Mouse (Mus musculus): ENCODE data around the gene Tm4sf5.

The Tm4sf5 gene

DNA sequence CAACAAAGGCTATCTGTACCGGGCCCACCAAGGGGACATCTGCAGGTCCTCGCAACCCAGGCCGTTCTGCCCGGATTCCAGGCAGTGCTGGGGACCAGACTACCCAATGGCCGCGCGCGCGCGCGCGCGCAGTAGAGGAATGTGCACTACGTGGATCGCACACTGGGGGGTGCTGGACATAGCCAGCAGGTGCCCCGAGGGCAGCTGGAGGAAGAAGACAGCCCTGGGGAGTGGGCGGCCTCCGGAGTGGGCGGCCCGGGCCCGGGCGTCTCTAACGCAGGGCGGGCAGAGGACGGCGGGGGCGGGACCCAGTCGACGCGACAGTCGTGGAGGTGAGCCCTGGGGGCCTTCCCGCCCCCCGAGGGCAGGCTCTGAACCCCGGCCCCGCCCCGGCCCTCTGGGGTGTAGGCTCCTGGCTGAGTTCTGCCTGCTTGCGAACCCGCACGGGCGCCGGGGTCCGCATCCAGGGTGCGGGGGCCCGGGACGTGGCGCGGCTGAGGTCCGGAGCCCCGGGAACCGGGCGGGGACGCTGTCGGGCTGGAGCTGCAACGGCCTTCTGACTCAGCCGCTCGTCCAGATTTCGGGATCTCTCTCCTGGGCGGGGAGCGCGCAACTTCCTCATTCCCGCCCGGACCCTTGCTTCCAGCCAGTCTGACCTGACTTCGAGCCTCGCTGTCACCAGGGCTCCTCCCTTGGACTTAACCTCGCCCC, 35.0 kb downstream of the Tm4sf5 start, which contains the start of gene Pld2:
Pld2 (plus strand) TSS at position 188 of the 711 bp plus-strand sequence.
- in situ Hi-C loops (cut with MboI, MseI): loop anchor here (5.0 kb wide), 2 partner anchors 67 to 72 kb away; no protein-coding TSS in a partner anchor

DNA sequence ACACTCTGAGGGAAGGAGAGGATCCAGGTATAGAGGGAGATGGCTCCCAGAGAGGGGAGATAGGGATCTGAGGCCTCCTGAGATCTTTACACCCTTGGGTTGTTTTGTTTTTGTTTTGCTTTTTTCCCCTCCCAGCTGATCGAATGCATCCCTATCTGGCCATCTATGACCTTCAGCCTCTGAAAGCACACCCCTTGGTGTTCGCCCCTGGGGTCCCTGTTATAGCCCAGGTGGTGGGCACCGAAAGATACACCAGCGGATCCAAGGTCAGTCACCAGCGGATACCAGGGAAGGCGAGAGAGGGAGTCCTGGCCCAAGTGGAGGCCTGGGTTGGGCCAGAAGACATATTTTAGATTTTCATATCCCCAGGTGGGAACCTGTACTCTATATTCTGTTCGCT, 35.9 kb downstream of the Tm4sf5 start:
- in situ Hi-C loops (cut with MboI, MseI): loop anchor here (5.0 kb wide), 2 partner anchors 66 to 71 kb away; no protein-coding TSS in a partner anchor

DNA sequence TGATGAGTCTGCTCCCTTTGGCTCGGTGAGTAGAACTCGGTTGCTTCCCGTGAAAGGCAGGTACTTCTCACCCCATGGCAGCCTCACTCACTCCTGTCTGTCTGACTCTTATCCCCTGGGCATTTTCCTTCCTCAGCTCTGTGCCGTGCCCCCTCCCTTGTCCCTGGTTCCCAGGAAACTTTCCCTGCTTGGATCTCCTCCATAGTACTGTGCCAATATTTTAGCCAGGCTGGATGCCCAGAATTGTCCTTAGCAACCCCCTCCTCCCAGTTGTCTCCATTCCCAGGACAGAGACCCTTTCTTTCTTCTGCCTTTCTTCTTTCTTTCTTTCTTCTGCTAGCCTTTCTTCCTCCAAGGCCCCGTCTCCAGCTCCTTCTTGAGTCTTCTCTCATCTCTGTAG, 36.4 kb downstream of the Tm4sf5 start:
- in situ Hi-C loops (cut with MboI, MseI): loop anchor here (5.0 kb wide), 2 partner anchors 66 to 71 kb away; no protein-coding TSS in a partner anchor

DNA sequence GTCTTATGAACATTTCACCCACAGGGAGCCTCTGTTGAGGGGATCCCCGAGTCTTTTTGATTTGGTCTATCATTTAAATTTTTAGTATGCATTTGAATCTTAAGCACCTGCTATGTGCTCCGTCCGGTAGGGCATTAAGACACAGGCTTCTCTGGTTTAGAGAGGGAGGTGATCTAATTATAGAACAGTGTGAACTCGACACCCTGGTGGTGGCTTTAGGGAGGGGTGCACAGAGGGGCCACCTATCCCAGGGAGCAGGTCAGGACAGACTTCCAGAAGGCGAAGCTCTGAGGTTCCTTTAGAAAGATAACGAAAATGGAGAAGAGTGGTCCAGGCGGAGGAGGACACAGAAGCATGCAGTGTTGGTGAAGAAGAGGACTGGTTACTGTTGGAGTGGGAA, 39.5 kb downstream of the Tm4sf5 start:
- in situ Hi-C loops (cut with MboI, MseI): loop anchor here (5.0 kb wide), 2 partner anchors 63 to 68 kb away; no protein-coding TSS in a partner anchor

DNA sequence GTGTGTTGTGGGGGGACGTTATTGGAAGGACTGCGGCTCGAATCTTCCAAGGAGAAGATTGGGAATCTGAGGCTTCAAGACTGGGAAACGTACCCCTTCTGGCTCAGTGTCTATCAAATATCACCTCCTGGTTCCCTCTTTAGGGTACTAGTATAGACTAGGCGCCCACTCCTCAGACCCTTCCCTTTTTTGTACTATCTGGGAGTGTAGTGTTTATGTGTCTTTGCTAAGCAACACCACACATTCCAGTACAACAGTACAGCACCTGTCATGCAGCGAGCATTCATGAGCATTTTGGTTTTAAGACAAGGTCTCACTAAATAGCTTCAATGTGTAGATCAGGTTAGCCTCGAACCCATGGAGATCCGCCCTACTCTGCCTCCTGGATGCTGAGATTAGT, 46.5 kb downstream of the Tm4sf5 start:
- in situ Hi-C loops (cut with MboI, MseI): loop anchor here in 1 of 2 experiments (10.0 kb wide), 1 partner anchor 1653 kb away; the partner anchor contains the start of genes 4933427D14Rik, Gm43951 and Txndc17

DNA sequence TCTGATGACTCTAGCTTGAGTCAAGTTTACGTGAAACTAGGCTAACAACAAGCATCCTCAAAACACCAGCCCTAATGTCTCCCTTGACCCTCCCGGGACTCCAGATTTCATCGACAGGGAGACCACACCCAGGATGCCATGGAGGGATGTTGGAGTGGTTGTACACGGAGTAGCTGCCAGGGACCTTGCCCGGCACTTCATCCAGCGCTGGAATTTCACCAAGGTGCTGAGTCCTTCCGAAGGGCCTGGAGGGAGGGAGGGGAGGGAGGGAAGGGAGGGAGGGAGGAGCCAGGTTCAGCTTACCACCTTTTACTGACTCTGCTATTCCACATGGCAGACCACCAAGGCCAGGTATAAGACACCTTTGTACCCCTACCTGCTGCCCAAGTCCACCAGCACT, 48.9 kb downstream of the Tm4sf5 start:
- in situ Hi-C loops (cut with MboI, MseI): loop anchor here in 1 of 2 experiments (10.0 kb wide), 1 partner anchor 1651 kb away; the partner anchor contains the start of genes 4933427D14Rik, Gm43951 and Txndc17

DNA sequence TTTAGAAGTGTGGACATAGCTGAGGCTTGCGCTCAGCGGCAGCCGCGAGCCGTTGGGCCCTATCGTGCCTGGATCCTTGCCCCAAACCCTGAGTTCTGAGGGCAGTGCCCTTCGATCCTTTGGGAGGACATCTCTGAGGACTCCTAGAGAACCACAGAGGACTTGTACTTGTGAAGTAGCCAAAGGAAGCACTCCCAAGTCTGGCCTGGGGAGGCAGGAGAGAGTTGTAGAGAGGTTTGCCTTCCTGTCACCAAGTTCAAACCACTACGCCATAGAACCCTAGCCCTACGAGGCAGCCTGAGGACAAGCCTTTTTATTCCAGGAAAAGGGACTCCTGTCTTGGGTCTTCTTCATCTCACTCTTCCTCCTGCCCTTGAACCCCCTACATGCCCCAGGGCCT, 52.5 kb downstream of the Tm4sf5 start:
- in situ Hi-C loops (cut with MboI, MseI): loop anchor here in 1 of 2 experiments (10.0 kb wide), 1 partner anchor 1647 kb away; the partner anchor contains the start of genes 4933427D14Rik, Gm43951 and Txndc17
